Mouse (Mus musculus) heart, embryonic 16.5 days (tissue): Measurements from ENCODE around the gene Prodh2. TPM values are rescaled to one million over a fixed set of nuclear protein-coding genes. Genes with fewer than 3 reads are reported as not detected.

ENCODE experiments used
- ATAC-seq: fragments of 200-750 bp; cut with Nextera tagmentation; replicated peaks from 2 replicates; pipeline ENCODE4 v1.8.0; 2017; ENCODE audit warnings: moderate number of reproducible peaks; ENCODE audit not compliant: insufficient read depth, low FRiP score; ENCODE audit errors: extremely low read depth
- H3K27ac ChIP-seq: fragments of 300-500 bp; sonication (generic); 2 replicates; pipeline ENCODE4 v1.5.1; 2014; ENCODE audit warnings: mild to moderate bottlenecking, low read length, control low read depth, moderate library complexity
- H3K27me3 ChIP-seq: fragments of 300-500 bp; sonication (generic); 2 replicates; pipeline ENCODE4 v1.6.1; 2014; ENCODE audit warnings: low read length, mixed read lengths; ENCODE audit not compliant: control insufficient read depth, insufficient read depth
- H3K36me3 ChIP-seq: fragments of 300-500 bp; sonication (generic); 2 replicates; pipeline ENCODE4 v1.6.1; 2014; ENCODE audit not compliant: control insufficient read depth, insufficient read depth
- H3K4me1 ChIP-seq: fragments of 300-500 bp; sonication (generic); 2 replicates; pipeline ENCODE4 v1.6.1; 2014; ENCODE audit warnings: low read length, mixed read lengths; ENCODE audit not compliant: control insufficient read depth, insufficient read depth
- H3K4me2 ChIP-seq: fragments of 300-500 bp; sonication (generic); 2 replicates; pipeline ENCODE4 v1.6.1; 2014; ENCODE audit warnings: low read depth, mild to moderate bottlenecking, control low read depth, low read length
- H3K4me3 ChIP-seq: fragments of 300-500 bp; sonication (generic); 2 replicates; pipeline ENCODE4 v1.5.1; 2014; ENCODE audit warnings: mild to moderate bottlenecking, control low read depth, low read length
- H3K9ac ChIP-seq: fragments of 300-500 bp; sonication (generic); 2 replicates; pipeline ENCODE4 v1.6.1; 2014; ENCODE audit warnings: low read length, control low read depth
- H3K9me3 ChIP-seq: fragments of 300-500 bp; sonication (generic); replicated peaks from 2 replicates; pipeline ENCODE4 v1.6.1; 2016; ENCODE audit warnings: low read length; ENCODE audit not compliant: control insufficient read depth
- WGBS: fragments of 180-500 bp; shearing (Covaris S2); extraction: QIAGEN DNeasy Blood & Tissue Kit; methylation state at CpG from one replicate; pipeline ENCODE4 v1.1.7; 2014; 5-methylcytosine and 5-hydroxymethylcytosine counted together
- polyA plus RNA-seq: library from polyadenylated mRNA; unstranded; fragments of >200 nt; fragmentation: Nextera tagmentation; extraction: Ambion mirVana; gene quantifications from 2 replicates; pipeline ENCODE4 v1.2.1, GENCODE M21; 2015

Prodh2 gene
- polyA plus RNA-seq, 1 experiment from 2014 or later, result 0.09 TPM

DNA sequence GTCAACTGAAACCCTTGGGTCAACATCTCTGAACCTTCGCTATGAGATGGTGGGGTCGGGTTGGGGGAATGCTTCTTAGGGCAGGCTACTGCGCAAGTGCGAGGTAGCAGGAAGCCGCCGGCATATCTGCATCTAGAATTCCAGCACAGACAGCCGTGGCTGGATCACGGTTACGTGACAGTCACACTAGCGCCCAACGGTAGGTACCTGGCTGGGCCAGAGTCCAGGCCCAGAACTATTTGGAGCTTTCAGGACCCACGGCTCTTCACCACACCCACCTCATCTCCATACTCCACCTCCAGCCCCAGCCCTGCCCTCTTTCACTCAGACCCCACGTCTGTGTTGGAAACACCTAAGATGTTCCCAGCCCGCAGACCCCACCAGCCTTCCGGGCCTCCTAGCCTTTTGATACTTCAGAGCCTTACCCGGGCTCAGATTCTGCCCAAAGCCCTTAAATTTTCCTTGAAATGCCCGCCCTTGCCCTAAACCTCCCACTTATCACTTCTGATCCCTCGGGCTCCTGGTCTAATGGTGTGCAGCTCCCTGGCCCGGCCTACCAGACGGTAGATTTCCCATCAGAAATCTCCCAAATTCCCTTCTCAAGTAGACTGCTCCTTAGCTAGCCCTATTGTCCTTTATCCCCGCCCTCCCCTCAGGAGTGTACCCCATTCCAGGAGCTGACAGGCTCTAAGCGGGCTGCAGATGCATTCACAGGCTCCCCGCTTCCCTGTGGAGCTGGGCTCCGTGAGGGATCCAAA, 21.8 kb downstream of the Prodh2 start:
- Histone ChIP-seq H3K27me3 (no peaks in the 10 kb centered on the region; the same call in 1 of the 2 replicates), H3K4me1 (no peaks in the 10 kb centered on the region), H3K4me2 (no peak overlapping the region), H3K9me3 (no peaks in the 10 kb centered on the region), H3K27ac (no peak overlapping the region), H3K4me3 (no peak overlapping the region), H3K36me3 (no peaks in the 10 kb centered on the region), H3K9ac (no peak overlapping the region)
- WGBS, result 53% methylated on average over 24 of the region's 24 CpGs
- ATAC-seq, result no peak

DNA sequence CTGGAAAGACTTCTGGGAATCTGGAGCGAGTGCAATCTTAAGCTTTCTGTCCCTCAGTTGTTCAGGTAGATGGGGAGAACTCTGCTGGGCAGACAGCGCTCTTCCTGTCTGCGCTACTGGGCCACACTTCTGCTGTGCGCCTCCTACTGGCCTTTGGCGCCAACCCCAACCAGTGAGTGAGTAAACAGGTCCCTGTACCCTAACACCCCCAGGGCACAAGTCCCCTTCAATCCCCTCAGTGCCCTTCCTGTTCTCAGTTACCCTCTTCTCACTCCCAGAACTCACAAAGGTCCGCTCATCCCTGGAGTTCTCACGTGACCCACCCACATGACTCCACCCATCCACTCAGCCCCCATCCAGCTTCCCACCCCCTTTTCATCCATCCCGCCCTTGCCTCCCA, 24.9 kb downstream of the Prodh2 start:
- no peaks in the 10 kb centered on the region for H3K9me3 ChIP-seq
- H3K4me2 ChIP-seq, result no peak overlapping the region
- no peak for ATAC-seq
- no peak overlapping the region for H3K4me3 ChIP-seq
- H3K27me3 ChIP-seq, result no peaks in the 10 kb centered on the region; the same call in 1 of the 2 replicates
- no peaks in the 10 kb centered on the region for H3K36me3 ChIP-seq
- 39% methylated on average over 8 of the region's 8 CpGs for WGBS
- H3K27ac ChIP-seq, result no peak overlapping the region
- H3K4me1 ChIP-seq, result no peaks in the 10 kb centered on the region
- H3K9ac ChIP-seq, result no peak overlapping the region

DNA sequence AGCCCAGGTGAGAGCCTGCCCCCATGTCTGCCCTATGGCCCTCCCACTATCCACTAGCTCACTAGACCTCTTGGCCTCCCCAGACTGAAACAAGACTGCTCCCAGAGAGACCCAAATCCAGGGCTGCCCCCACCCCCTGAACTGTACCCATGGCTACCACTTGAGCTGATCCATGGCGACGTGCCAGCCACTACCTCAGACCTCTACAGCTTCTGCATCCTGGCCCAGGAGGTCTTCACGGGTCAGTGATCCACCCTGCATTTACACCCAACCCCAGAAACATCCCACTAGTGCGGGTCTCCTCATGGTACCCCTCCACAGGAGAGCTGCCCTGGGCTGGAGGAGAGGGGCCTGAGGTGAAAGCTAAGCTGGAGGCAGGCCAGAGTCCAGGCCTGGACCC, 27.0 kb downstream of the Prodh2 start:
- no peak for ATAC-seq
- 72% methylated on average over 4 of the region's 4 CpGs for WGBS
- no peaks in the 10 kb centered on the region; the same call in 1 of the 2 replicates for H3K27me3 ChIP-seq
- peaks cover 10% of the 10 kb centered on the region; the same call in 1 of the 2 replicates for H3K36me3 ChIP-seq
- no peak overlapping the region for H3K27ac ChIP-seq
- H3K4me1 ChIP-seq, result no peaks in the 10 kb centered on the region
- no peak overlapping the region for H3K4me3 ChIP-seq
- H3K9ac ChIP-seq, result no peak overlapping the region
- H3K9me3 ChIP-seq, result no peaks in the 10 kb centered on the region
- H3K4me2 ChIP-seq, result no peak overlapping the region

- WGBS, result 78% methylated on average over 5 of the region's 5 CpGs
- Histone ChIP-seq H3K4me1 (no peaks in the 10 kb centered on the region), H3K36me3 (peaks cover 14% of the 10 kb centered on the region; the same call in 1 of the 2 replicates), H3K27ac (no peak overlapping the region), H3K4me3 (no peak overlapping the region), H3K27me3 (no peaks in the 10 kb centered on the region; the same call in 1 of the 2 replicates), H3K4me2 (no peak overlapping the region), H3K9me3 (no peaks in the 10 kb centered on the region), H3K9ac (no peak overlapping the region)
- ATAC-seq, result no peak
These were observed 27.4 kb downstream of the Prodh2 start for GRCm38 (mm10) chr7:30520856-30521255.

DNA sequence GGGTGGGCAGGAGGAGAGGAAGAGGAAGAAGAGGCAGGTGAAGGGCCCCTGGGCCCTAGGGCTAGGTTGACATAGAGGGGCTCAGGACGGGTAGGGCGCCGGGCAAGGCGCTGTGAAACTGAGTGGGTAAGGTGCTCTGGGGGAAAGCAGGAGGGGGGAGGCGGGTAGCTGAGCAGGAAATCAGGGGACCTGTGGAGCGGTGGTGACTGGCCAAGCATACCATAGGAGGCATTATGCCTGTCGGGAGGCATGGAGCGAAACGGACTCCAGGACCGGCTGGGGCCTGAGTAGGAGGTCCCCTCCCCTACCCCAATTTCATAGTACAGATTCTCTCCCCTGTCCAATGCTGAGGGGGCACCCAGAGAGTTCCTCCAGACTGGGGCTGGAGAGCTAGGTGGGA, 29.4 kb downstream of the Prodh2 start:
- Histone ChIP-seq H3K9me3 (no peaks in the 10 kb centered on the region), H3K9ac (no peak overlapping the region), H3K4me1 (no peaks in the 10 kb centered on the region), H3K4me3 (no peak overlapping the region), H3K4me2 (no peak overlapping the region), H3K27ac (no peak overlapping the region), H3K36me3 (peaks cover 17% of the 10 kb centered on the region), H3K27me3 (no peaks in the 10 kb centered on the region; the same call in 1 of the 2 replicates)
- no peak for ATAC-seq
- 83% methylated on average over 10 of the region's 10 CpGs for WGBS

DNA sequence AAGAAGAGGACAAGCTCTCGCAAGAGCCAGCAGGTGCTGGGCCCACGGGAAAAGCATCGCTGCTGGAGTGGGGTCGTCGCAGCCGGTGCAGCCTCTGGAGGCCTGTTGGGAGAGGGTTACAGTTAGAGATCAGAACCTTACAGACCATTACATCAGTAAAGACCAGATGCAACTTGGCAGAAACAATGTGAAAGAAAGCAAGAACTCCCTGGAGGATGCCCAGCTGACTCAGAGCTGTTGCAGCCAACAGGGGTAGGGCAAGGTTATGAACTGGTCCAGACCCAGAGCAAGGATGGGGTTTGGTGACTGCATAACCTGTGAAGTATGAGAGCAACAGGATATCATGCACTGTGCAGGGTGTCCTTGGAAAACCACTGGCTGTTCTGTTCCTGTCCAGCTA, 31.1 kb downstream of the Prodh2 start:
- H3K9me3 ChIP-seq, result no peaks in the 10 kb centered on the region
- no peak overlapping the region for H3K4me3 ChIP-seq
- H3K36me3 ChIP-seq, result peaks cover 32% of the 10 kb centered on the region
- no peak overlapping the region for H3K27ac ChIP-seq
- no peak overlapping the region for H3K4me2 ChIP-seq
- no peaks in the 10 kb centered on the region for H3K27me3 ChIP-seq
- WGBS, result 87% methylated on average over 6 of the region's 6 CpGs
- no peaks in the 10 kb centered on the region for H3K4me1 ChIP-seq
- no peak for ATAC-seq
- no peak overlapping the region for H3K9ac ChIP-seq

- no peak for ATAC-seq
- Histone ChIP-seq H3K27ac (no peak overlapping the region), H3K9me3 (no peaks in the 10 kb centered on the region), H3K4me2 (no peak overlapping the region), H3K9ac (no peak overlapping the region), H3K4me1 (no peaks in the 10 kb centered on the region), H3K27me3 (no peaks in the 10 kb centered on the region), H3K4me3 (no peak overlapping the region), H3K36me3 (peaks cover 41% of the 10 kb centered on the region)
- WGBS, result 45% methylated on average over 10 of the region's 10 CpGs
These were observed 32.5 kb downstream of the Prodh2 start for GRCm38 (mm10) chr7:30525954-30526353.

DNA sequence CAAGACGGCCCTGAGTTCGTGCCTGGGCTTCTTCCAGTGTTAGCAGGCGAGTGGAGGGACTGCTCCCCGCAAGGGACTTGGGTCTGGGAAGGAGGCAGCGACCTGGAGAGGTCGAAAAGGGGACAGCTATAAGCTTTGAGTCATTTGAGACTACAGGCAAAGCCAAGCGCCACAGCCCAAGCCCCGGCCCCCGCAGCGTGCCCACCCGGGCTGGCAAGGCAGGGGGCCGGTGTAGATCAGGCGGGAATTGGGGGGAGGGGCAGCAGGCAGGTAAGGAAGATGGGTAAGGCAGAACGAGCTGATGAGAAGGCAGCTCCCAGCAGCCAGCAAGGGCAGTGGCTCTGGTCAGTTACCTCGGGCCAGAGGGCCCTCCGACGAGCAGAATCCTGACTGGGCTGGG, 33.0 kb downstream of the Prodh2 start:
- no peak for ATAC-seq
- no peak overlapping the region for H3K4me2 ChIP-seq
- no peak overlapping the region for H3K4me3 ChIP-seq
- peaks cover 41% of the 10 kb centered on the region for H3K36me3 ChIP-seq
- no peaks in the 10 kb centered on the region for H3K4me1 ChIP-seq
- no peaks in the 10 kb centered on the region for H3K27me3 ChIP-seq
- no peak overlapping the region for H3K27ac ChIP-seq
- no peaks in the 10 kb centered on the region for H3K9me3 ChIP-seq
- H3K9ac ChIP-seq, result no peak overlapping the region
- 34% methylated on average over 17 of the region's 17 CpGs for WGBS

GRCm38 (mm10) chr7:30526981-30527380, 33.6 kb downstream of the Prodh2 start:
- Histone ChIP-seq H3K27me3 (no peaks in the 10 kb centered on the region), H3K9me3 (no peaks in the 10 kb centered on the region), H3K36me3 (peaks cover 41% of the 10 kb centered on the region), H3K4me3 (no peak overlapping the region), H3K27ac (no peak overlapping the region), H3K4me1 (no peaks in the 10 kb centered on the region), H3K4me2 (no peak overlapping the region), H3K9ac (no peak overlapping the region)
- no peak for ATAC-seq
- WGBS, result 82% methylated on average over 14 of the region's 14 CpGs
